Mouse (Mus musculus): ENCODE results near the gene Dusp5. TPM values are rescaled to one million over a fixed set of nuclear protein-coding genes. Genes with fewer than 3 reads are reported as not detected.

The Dusp5 gene
- polyA plus RNA-seq, 2 experiments: 1.3 to 1.9 TPM

GRCm38 (mm10) chr19:53538796-53539195 is 9.9 kb downstream of the Dusp5 start:
- Histone ChIP-seq H3K27ac (no peak overlapping the region), H3K4me3 (ENCODE audit: insufficient read depth in 1 of 2, low read depth in 2 of 2, low read length in 2 of 2) (no peak overlapping the region), H3K4me1 (replicated peaks; ENCODE audit: control insufficient read depth in 2 of 2, insufficient read depth in 2 of 2, low read length in 1 of 2) (no peaks in the 10 kb centered on the region), H3K27me3 (ENCODE audit: control insufficient read depth, insufficient read depth, low read length) (no peaks in the 10 kb centered on the region), H3K9ac (replicated peaks) (no peak overlapping the region), H3K36me3 (replicated peaks; ENCODE audit: control insufficient read depth, insufficient read depth, low read depth) (no peaks in the 10 kb centered on the region), H3K9me3 (ENCODE audit: control insufficient read depth, low read length) (no peaks in the 10 kb centered on the region), H3K4me2 (ENCODE audit: low read depth) (no peak overlapping the region)
- TF ChIP-seq CTCF (IDR thresholded peaks at IDR 0.05; ENCODE audit: low read depth) (no peak), EP300 (IDR thresholded peaks at IDR 0.05; ENCODE audit: low read depth) (no peak)
- ATAC-seq (ENCODE audit: insufficient read depth) (no peak), DNase-seq (ENCODE audit: low read depth in 3 of 3, low spot score in 3 of 3) (no peak)
- WGBS (ENCODE audit: insufficient replicate concordance): 49% methylated on average over 5 of the region's 5 CpGs

DNA sequence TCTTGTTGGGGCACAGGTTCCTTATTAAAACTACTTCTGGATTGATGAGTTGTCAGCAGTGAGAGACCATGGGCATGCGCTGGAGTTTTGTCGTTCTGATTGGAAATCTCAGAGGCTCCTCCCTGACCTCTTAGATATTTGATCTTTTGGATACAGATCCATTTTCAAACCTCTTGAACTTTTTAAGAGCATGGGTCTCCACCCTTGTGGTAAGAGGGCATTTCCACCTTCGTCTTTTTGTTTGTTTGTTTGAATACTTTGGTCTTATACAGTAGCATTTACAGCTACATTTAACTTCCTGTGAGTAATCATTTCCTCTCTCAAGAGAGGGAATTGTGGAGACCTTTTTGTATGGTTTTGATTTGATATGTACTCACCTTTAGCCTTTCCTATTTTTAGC is 10.4 kb downstream of the Dusp5 start:
- Histone ChIP-seq H3K36me3 (replicated peaks; ENCODE audit: control insufficient read depth, insufficient read depth, low read depth) (no peaks in the 10 kb centered on the region), H3K4me2 (ENCODE audit: low read depth) (no peak overlapping the region), H3K27me3 (ENCODE audit: control insufficient read depth, insufficient read depth, low read length) (no peaks in the 10 kb centered on the region), H3K9me3 (ENCODE audit: control insufficient read depth, low read length) (no peaks in the 10 kb centered on the region), H3K27ac (no peak overlapping the region), H3K4me3 (ENCODE audit: insufficient read depth in 1 of 2, low read depth in 2 of 2, low read length in 2 of 2) (no peak overlapping the region), H3K4me1 (replicated peaks; ENCODE audit: control insufficient read depth in 2 of 2, insufficient read depth in 2 of 2, low read length in 1 of 2) (no peaks in the 10 kb centered on the region), H3K9ac (replicated peaks) (no peak overlapping the region)
- ATAC-seq (ENCODE audit: insufficient read depth): no peak
- TF ChIP-seq CTCF (IDR thresholded peaks at IDR 0.05; ENCODE audit: low read depth): no peak
- no peak for TF ChIP-seq EP300 (IDR thresholded peaks at IDR 0.05; ENCODE audit: low read depth)
- 73% methylated on average over 3 of the region's 3 CpGs for WGBS (ENCODE audit: insufficient replicate concordance)
- DNase-seq (ENCODE audit: low read depth in 3 of 3, low spot score in 3 of 3): no peak

- 53% methylated on average over 5 of the region's 5 CpGs for WGBS (ENCODE audit: insufficient replicate concordance)
- TF ChIP-seq EP300 (IDR thresholded peaks at IDR 0.05; ENCODE audit: low read depth): no peak
- TF ChIP-seq CTCF (IDR thresholded peaks at IDR 0.05; ENCODE audit: low read depth): no peak
- Histone ChIP-seq H3K9ac (replicated peaks) (no peak overlapping the region), H3K36me3 (replicated peaks; ENCODE audit: control insufficient read depth, insufficient read depth, low read depth) (no peaks in the 10 kb centered on the region), H3K4me1 (replicated peaks; ENCODE audit: control insufficient read depth in 2 of 2, insufficient read depth in 2 of 2, low read length in 1 of 2) (peaks cover 0 to 3% of the 10 kb centered on the region in 2 experiments; a peak in 2 of 4 replicates), H3K27me3 (ENCODE audit: control insufficient read depth, insufficient read depth, low read length) (no peaks in the 10 kb centered on the region), H3K9me3 (ENCODE audit: control insufficient read depth, low read length) (no peaks in the 10 kb centered on the region), H3K27ac (no peak overlapping the region), H3K4me3 (ENCODE audit: insufficient read depth in 1 of 2, low read depth in 2 of 2, low read length in 2 of 2) (no peak overlapping the region), H3K4me2 (ENCODE audit: low read depth) (no peak overlapping the region)
- ATAC-seq (ENCODE audit: insufficient read depth) (no peak), DNase-seq (ENCODE audit: low read depth in 3 of 3, low spot score in 3 of 3) (no peak)
These were observed 14.7 kb downstream of the Dusp5 start for GRCm38 (mm10) chr19:53543602-53544001.

- peaks cover 0 to 3% of the 10 kb centered on the region in 2 experiments; a peak in 2 of 4 replicates for H3K4me1 ChIP-seq (replicated peaks; ENCODE audit: control insufficient read depth in 2 of 2, insufficient read depth in 2 of 2, low read length in 1 of 2)
- WGBS (ENCODE audit: insufficient replicate concordance): 37% methylated on average over 4 of the region's 4 CpGs
- H3K36me3 ChIP-seq (replicated peaks; ENCODE audit: control insufficient read depth, insufficient read depth, low read depth): no peaks in the 10 kb centered on the region
- no peak overlapping the region for H3K9ac ChIP-seq (replicated peaks)
- TF ChIP-seq CTCF (IDR thresholded peaks at IDR 0.05; ENCODE audit: low read depth): no peak
- no peak for TF ChIP-seq EP300 (IDR thresholded peaks at IDR 0.05; ENCODE audit: low read depth)
- no peak overlapping the region for H3K4me2 ChIP-seq (ENCODE audit: low read depth)
- ATAC-seq (ENCODE audit: insufficient read depth) (no peak), DNase-seq (ENCODE audit: low read depth in 3 of 3, low spot score in 3 of 3) (no peak)
- H3K9me3 ChIP-seq (ENCODE audit: control insufficient read depth, low read length): no peaks in the 10 kb centered on the region
- no peaks in the 10 kb centered on the region for H3K27me3 ChIP-seq (ENCODE audit: control insufficient read depth, insufficient read depth, low read length)
- H3K4me3 ChIP-seq (ENCODE audit: insufficient read depth in 1 of 2, low read depth in 2 of 2, low read length in 2 of 2): no peak overlapping the region
- no peak overlapping the region for H3K27ac ChIP-seq
These were observed 16.1 kb downstream of the Dusp5 start for GRCm38 (mm10) chr19:53544923-53545561.

GRCm38 (mm10) chr19:53547597-53547996 is 18.7 kb downstream of the Dusp5 start:
- H3K27ac ChIP-seq: no peak overlapping the region
- ATAC-seq (ENCODE audit: insufficient read depth): no peak
- DNase-seq (ENCODE audit: low read depth in 3 of 3, low spot score in 3 of 3): no peak

More at GRCm38 (mm10) chr19:53547597-53547996, 18.7 kb downstream of the Dusp5 start:
- no peaks in the 10 kb centered on the region for H3K36me3 ChIP-seq (replicated peaks; ENCODE audit: control insufficient read depth, insufficient read depth, low read depth)
- 33% methylated on average over 8 of the region's 8 CpGs for WGBS (ENCODE audit: insufficient replicate concordance)
- no peaks in the 10 kb centered on the region for H3K9me3 ChIP-seq (ENCODE audit: control insufficient read depth, low read length)
- no peak overlapping the region for H3K9ac ChIP-seq (replicated peaks)
- H3K4me1 ChIP-seq (replicated peaks; ENCODE audit: control insufficient read depth in 2 of 2, insufficient read depth in 2 of 2, low read length in 1 of 2): peaks cover 0 to 6% of the 10 kb centered on the region in 2 experiments; a peak in 2 of 4 replicates
- no peaks in the 10 kb centered on the region for H3K27me3 ChIP-seq (ENCODE audit: control insufficient read depth, insufficient read depth, low read length)
- H3K4me3 ChIP-seq (ENCODE audit: insufficient read depth in 1 of 2, low read depth in 2 of 2, low read length in 2 of 2): no peak overlapping the region
- no peak overlapping the region for H3K4me2 ChIP-seq (ENCODE audit: low read depth)
- TF ChIP-seq CTCF (IDR thresholded peaks at IDR 0.05; ENCODE audit: low read depth) (no peak), EP300 (IDR thresholded peaks at IDR 0.05; ENCODE audit: low read depth) (no peak)
